Mouse (Mus musculus) ES-Bruce4 (cell line): ENCODE measurements around the gene Pkmyt1.

ENCODE experiments used
- CTCF ChIP-seq: IDR thresholded peaks from one replicate; pipeline ENCODE4 v1.8.1; 2011; ENCODE audit warnings: low read depth, low read length
- EP300 ChIP-seq: IDR thresholded peaks from 2 replicates; pipeline ENCODE4 v1.6.1; 2011; ENCODE audit warnings: low read depth, low read length; ENCODE audit not compliant: insufficient read depth
- POLR2A ChIP-seq: IDR thresholded peaks from one replicate; pipeline ENCODE4 v1.8.1; 2011; ENCODE audit warnings: low read length; ENCODE audit not compliant: insufficient read depth

- TF ChIP-seq CTCF (no peak), POLR2A (no peak), EP300 (no peak)
These were observed 44.4 kb downstream of the Pkmyt1 start for GRCm38 (mm10) chr17:23770493-23770892.
